Mouse (Mus musculus) adipocyte (in vitro differentiated cells): ENCODE results near the gene Galnt14.

Experiments
- DNase-seq: peaks from one replicate; pipeline ENCODE4 v3.0.0-alpha.2; 2016; ENCODE audit warnings: low spot score

The Galnt14 gene

DNA sequence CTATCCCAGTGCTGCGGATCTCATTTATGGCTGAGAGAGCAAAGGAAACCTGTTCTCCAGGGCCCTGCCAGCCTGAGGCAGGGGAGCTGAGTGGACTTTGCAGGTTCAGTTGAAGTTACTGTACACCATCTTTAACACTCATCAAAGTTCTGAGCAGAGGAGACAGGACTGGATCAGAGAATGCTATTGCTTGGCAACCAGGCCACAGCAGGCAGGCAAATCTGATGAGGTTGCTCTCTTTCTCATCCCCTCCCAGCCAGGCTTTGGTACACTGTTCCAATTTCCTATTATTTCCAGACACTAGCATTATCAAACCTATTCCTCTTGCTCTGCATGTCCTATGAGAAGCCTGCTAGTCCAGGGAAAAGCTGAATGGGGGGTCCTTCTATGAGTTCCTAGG, 41.3 kb downstream of the Galnt14 start:
- no peak for DNase-seq

DNA sequence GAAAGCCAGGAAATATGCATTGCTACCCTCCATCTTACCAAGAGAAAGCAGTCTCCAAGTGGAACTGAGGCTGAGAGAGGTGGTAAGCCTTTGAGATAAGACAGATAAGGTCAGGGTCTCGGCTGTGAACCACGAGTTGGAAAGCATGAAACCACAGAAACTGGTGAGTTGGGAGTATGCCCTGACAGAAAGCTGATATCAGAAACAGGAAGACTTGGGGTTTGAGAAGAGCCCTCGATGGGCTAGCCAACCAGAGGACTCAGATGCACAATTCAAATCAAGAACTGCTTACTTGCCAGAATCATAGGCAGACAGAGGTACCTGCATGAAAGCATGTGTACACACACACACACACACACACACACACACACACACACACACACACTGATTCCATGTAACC, 47.0 kb downstream of the Galnt14 start:
- no peak for DNase-seq

DNA sequence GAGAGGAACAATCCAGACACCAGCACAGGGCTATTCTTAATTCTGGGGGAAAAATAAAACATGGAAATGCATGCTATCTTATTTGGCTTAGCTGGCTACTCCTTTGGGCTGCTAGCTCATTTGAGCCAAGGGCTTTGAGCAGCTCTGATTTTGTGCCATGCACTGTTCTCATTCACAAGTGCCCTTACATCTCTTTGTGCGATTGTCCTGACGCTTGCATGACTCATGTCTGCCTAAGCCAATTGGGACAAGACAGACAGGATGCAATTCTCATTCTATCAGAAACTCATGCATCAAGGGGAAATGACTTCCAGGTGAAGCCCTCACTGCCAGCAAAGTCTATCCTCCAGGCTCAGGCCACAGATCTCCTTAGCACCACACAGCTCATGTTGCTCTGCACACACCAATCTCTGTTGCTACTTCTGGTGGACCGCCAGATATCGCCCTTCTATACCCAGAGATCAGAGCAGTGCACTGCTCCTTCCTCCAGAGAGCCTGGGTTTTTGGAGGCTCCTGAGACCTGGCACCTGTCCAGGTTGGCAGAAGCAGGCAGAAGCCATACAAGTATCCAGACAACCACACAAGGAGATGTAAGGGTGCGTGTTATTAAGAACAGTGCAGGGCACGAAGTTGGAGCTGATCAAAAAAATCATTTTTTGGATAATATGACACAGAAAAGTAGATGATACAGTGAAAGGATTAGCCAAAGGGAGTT, 51.4 kb downstream of the Galnt14 start:
- no peak for DNase-seq

DNA sequence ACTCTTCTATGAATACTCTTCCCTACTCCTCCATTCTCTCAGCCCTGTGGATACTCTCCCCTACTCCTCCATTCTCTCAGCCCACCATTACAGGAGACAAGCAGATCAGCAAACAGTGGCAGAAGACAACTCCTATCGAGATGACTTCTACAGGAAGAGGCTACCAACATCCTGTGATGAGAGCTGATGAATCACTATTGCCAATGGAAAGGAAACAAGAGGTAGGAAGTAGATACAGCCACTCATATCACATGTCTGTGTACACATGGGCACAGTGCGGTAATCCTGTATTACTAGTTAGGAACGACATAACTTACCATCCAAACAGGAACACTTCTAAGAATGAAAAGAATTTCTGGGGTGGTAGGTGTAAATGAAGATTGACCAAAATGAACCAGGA, 53.9 kb downstream of the Galnt14 start:
- no peak for DNase-seq

DNA sequence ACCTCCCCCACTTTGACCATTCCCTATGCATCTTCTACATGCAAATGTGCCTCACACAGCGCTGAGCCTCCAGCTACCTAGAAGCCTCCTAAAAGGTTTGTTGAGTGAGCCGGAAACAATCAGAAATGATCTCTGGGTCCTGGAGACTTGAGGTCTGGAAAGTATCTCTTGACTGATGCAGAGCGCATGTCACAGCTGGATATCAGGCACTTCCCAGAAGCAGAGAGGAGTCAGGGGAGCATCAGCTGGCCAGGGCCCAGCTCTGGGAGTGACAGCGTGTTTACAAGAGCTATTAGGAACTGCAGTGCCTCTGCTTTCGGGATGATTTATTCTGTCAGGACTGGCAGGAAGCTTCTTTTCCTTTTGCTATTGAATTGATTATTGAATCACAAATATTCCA, 56.0 kb downstream of the Galnt14 start:
- no peak for DNase-seq

DNA sequence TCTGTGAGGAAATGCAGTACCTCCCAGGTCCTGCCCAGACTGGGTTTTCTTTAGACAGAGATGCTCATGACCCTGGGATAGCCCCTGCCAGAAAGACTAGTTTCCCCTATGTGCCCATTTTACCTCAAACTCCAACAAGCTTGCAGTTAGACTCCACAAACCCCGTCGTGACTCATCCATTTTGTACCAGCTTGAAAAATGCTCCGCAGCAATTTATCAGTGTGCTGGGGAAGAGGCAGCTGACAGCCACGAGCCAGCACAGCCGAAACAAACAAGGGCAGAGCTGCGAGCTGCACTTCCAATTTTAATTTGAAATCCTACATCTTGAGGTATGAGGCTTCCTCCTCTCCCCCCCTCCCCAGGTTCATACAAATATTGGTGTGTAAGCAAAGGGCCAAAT, 60.9 kb downstream of the Galnt14 start:
- no peak for DNase-seq

DNA sequence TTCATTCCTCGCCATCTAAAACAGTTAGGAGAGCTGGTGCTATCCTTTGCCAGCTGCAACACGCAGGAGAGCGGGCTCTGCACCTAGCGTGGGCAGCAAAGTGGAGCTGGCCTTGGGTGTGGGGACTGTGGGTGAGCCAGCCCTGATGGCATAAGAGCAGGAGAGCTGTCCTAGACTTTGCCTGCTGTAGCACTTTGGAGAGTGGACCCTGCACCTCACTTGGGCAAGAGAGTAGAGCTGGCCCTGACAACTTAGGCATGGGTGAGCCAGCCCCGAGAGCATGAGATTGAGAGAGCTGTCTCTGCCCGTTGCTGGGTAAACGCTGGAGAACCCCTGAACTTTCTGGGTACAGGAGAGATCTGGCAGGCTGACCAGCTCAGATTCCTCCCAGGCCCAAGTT, 68.6 kb downstream of the Galnt14 start:
- no peak for DNase-seq

DNA sequence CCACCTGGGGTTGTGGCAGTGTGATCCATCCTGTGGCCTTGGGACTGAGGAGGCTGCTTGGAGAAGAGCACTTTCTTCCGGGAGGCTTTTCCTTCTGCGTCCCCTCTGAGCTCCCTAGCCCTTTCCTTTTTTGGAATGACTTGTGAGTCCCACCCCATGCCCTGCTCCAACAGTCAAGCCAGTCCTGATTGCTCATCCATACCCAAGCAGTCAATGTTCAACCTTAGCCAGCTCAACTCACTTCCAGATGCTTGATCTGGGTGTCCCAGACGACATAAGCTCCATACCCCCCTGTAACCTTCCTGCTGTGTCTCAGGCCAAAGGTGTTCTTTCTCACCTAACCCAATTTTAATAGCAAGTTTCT, 70.2 kb downstream of the Galnt14 start:
- DNase-seq, result no peak

DNA sequence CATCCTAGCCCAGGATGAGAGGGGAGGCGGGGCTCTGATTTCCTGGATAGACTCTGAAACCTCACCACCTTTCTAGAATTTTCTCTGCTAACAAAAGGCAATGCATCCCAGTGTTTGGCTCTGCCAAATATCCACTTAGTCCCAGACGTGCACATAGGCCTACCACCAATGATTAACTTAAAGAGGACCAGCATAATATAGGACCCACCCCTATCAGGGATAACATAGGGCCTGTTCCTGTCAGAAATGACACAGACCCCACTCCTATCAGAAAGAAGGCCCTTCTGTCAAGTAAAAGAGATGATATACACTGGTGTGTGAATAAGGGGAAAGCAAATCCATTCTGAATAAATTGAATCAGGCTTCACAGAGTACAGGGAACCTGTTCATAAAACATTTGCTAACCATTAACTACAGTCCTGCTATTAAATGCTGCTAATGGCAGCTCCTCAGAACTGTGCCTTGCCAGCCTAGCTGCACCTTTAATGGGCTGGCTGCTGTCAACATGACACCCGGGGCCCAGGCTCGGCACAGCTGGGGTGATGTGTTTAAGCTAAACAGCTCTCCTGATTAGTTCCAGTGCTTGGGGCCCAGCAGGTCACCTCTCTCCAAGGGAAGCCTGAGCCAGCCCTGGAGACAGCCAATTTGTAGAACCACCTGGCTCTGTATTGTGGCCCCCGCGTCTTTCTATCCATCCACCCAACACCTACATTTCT, 70.7 kb downstream of the Galnt14 start:
- DNase-seq, result no peak

DNA sequence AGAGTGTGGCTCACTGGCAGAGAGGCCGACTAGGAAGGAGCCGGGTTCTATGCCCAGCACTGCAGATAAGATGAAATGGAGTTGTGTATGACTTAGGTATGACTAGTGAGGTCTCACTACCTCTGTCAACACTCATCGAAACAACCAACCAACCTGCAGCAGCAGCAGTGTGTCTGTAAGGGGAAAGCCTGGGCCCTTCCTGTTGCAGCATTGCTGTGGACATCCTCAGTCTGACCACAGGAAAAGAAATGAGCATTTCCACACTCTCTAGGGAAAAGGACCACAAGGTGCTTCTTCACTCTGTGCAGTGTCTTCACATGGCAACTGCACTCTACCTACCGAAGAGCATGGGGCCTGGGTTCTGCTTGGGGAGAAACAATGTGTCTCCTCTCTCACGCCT, 73.3 kb downstream of the Galnt14 start:
- DNase-seq, result no peak

DNA sequence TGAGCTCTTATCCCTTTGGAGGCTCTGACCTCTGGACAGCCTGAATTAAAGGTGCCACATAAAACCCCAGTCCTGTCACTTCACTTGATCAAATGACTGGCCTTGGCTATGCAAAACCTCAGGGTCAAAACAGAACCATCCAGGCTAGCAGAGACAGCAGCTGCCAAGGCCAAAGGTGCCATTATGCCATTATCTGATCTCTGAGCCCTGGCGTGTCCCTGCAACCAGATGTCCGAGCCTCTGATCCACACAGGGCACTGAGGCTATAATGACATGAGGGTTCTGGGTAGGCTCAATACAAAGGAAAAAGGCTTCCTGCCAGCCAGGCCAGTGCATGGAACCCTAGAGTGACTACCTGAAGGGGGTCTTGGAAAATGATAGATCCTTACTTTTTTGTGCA, 75.4 kb downstream of the Galnt14 start:
- no peak for DNase-seq

DNA sequence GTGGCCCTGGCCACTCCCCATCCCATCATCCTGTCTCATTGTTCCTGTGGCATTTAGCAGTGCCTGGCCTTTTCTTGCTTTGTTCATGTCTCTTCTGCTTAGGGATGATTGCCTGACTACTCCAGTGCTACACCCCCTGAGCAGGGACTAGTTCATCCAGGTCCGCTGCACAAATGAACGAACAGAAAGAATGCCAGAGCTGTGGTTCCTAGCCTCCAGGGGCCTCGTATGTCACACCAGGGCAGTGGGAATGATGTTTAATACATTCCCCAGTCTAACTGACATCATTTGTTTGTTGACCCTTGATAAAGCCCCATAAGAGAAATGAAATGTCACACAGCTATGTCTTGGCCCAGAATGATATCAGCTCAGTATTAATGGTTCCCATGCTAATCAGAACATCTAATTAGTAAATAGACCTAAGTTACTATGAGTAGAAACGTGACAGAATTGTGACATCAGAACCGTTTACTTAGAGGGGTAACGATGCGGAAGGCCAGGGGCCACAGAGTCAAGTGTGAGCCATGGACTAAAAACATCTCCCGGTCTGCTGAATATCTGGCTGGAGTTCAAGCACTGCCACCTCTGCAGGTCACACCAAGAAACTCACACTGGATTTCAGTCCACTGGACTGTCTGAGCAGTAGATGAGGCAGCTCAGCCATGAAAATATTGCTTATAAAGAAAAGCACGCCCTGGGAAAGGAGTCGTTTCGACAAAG, 76.1 kb downstream of the Galnt14 start:
- DNase-seq, result no peak

DNA sequence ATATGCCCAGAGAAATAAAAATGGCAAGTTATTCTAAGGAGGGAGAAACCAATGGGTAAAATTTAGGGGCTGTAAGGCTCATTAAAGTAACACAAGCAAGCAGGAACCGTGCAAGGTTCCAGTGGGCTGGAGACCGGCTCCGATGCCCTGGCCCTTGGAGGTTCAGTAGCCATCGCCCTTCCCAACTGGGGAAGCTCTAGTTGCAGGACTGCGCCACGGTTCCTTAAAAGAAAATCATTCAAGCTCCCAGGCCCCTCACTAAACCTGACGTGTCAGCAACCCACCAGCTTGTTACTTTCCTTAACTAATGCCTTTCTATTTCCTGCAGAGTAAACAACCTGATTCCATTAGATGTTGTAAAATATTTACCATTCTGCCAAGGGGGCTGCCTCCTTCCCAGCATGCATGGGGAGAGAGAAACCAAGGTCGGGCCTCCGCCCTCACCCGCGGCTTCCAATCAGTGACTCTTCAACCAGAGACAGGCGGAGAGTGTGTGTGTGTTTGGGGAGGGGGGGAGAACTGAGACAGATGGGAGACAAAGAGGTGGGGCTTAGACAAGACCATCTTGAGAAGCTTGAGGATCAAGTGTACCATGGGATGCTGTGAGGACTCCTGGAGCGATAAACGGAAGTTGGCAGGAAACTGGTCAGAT, 81.9 kb downstream of the Galnt14 start:
- no peak for DNase-seq

DNA sequence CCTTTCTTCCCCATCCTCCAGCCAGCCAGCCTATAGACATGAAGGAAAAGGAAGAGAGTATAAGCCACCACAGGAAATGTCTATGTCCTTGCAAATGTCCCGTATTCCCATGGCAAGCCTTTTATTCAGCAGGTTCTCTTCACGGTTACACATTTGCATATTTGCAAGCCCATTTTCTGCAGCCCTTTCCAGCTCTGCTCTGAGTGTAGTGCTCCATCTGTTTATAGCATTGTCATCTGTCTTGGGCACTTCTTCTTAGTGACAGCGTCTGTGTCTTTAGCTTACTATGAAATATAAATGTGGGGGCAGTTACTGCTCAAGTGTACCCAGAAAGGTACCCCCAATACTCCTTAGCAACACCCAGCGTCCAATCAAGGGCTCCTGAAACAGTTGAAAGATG, 83.3 kb downstream of the Galnt14 start:
- DNase-seq, result no peak

DNA sequence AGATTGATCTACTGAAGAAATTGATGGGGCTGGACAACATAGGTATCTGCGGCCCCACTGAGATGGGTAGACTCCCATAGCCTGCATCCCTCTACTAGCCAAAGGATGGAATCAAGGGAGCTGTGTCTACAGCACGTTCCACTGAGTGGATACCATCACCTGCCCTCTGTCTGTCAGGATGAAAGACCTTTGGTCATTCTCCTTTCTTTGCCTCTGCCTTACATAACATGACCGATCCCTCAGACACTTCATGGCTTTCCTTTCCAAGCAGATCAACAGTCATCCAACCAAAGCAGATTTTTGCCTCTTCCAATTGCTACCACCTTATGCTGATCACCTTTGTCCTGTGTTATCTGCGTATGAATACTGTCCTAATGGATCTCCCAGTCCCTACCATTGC, 90.2 kb downstream of the Galnt14 start:
- DNase-seq, result no peak

DNA sequence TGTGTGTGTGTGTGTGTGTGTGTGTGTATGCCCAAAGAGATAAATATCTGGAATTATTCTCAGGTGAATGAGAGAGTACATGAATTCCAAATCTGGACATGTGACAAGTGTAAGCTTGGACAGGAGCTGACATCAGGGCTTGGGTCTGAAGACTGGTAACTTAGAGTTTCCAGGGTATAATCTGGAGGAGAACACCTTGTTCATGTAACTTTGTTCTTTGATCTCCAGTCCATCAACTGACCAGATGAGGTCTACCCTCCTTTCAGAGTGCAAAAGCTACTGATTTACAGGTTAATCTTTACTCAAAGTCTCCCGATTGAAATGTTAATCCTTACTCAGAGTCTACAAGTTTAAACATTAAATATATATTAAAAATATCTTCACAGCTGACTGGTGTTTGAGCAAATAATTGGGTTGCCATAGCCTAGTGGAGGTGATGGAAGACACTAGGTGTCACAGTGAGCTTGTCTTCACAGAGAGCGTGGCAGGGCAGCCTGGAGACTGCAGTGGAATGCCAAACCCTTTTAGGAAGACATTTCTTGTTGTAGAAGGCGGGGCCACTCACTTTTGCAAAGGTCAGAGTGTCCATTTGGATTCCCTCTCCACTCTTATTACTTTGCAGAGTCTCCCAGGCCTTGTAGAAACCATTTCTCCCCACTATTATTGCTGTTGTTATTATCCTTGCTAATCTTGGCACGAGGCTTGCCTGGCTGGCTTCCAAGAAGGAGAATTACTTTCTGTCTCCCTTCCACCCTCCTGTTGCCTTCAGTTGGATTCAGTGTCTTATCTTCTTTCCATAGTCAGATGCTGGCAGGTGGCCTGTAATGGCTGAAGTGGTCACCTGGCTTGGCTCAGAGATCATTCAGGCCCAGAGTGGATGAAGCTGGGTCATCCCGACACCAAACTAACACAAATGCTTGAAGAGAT, 107.4 kb downstream of the Galnt14 start:
- DNase-seq, result peak; percentile 7

DNA sequence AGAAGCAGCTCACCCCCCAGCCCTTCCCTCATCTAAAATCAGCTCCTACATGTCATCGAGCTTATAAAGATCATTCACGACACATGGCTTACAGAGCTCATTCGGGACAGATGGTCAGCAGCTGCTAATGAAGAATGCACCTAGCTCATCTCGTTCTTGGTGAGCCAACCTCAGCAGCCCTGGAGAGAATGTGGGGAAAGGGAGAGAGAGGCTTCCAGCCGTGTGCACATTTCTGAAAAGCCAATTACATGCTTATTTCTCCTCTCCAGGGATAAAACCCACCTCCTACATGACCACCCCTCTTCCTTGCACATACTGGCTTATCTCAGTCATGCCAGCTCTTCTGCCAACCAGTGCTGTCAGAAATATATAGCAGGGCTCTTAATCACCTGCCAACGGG, 110.3 kb downstream of the Galnt14 start:
- DNase-seq, result no peak

DNA sequence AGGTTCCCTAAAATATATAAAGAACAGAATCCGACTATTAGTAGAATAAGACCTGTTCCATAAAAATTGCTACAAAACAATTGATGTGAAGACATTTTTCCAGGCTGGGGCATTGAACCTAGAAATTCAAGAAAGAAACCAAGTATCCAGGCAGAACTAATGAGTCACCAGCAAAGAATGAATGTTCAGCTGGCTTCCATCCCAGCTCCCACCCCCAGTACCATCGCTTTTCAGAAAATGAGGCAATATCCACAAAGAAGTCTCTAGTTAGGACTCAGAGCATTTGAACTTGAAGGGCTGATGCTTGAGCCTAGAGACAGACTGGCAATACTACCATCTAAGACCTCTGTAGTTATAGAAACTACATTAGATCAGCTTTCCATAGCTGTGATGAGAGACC, 118.2 kb downstream of the Galnt14 start:
- no peak for DNase-seq

DNA sequence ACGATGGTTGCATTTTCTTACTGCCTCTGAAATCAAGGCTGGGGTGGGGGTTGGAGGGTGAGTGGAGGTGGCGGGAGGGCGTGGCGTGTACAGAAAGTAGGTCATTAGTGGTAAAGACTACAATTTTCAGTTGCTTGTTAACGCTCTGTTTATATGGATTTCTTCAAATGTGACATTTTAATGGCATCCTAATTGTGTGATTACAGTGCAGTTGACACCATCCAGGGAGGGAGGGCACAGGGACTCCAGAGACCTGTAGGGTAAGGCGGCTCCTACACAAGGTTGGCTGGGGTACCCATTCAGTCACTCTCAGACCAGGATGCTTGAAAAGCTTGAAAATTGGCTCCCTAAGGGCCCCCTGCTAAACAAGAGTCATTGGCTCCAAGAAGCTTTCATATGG, 122.7 kb downstream of the Galnt14 start:
- DNase-seq, result no peak

DNA sequence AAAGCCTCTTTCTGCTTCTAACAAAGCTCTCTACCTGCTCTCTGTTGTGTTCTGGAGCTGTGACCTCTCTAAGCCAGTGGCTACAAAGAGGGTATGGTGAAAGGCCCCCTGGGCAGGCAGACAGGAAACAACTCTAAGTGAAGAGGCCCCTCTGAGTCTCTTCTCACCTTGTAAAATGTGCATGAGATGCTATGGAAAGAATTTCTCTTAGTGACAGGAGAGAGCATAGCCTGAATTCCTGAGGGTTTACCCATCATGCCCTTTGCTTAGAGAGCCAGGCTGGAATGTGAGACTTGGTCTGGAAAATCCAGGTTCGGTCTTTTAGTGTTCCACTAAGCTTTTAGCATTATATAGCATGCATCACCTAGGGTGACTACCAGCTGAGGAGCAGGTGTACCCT, 136.1 kb downstream of the Galnt14 start:
- DNase-seq, result no peak

DNA sequence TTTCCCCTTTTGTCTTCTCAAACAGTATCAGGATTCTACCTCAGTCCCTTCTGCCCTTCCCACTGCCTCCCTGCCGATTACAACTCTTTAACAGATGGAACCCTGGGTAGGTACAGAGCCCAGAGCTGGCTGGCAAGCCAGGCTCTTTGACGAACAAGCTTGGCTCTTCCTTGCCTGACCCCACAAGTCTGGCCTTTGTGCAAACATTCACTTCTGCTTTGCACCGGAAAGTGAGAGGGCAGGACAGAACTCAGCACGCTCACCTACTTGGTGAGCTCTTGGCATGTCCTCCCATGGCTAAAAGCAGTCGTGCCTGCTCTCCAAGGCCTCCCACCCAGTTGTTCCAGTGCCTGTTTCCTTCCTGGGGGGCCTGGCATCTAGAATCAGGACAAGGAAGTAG, 137.4 kb downstream of the Galnt14 start:
- DNase-seq, result no peak

DNA sequence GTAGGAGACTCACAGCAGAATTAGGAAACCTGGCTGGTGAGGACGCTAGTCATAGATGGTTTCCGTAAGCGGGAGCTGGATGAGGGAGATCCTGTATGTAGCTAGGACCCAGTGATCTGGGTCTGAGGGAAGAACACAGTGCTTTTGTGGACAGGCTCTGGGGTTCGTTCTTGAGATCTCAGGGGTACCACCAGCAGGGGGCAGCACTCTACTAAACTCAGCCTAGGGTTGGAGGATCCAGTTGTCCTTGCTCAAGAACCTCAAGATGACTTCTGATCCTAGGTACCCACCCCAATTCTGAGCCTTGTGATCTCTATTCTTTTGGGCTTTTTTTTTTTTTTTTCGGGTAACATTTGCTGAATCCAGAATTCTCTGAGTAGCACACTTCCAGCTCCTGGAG, 137.8 kb downstream of the Galnt14 start:
- peak; percentile 21 for DNase-seq
